Mouse (Mus musculus) brain, embryonic 14.5 days (tissue): ENCODE data around the gene Rufy3. TPM values are rescaled to one million over a fixed set of nuclear protein-coding genes. Genes with fewer than 3 reads are reported as not detected.
A peak's percentile ranks its signal among the peaks of the same experiment; 100 is the strongest.

Experiments
- DNase-seq: peaks from one replicate; pipeline ENCODE4 v3.0.0-alpha.2; 2011; ENCODE audit warnings: low read depth
- CTCF ChIP-seq: fragments of 200-500 bp; IDR thresholded peaks from 2 replicates; pipeline ENCODE4 v1.5.1; 2012; ENCODE audit warnings: inconsistent platforms, mild to moderate bottlenecking, moderate library complexity, borderline replicate concordance; ENCODE audit not compliant: insufficient read depth, insufficient read length; ENCODE audit errors: extremely low read depth
- POLR2A ChIP-seq: fragments of 200-500 bp; IDR thresholded peaks from 2 replicates; pipeline ENCODE4 v1.6.1; 2012; ENCODE audit warnings: mild to moderate bottlenecking, inconsistent platforms, borderline replicate concordance; ENCODE audit not compliant: poor library complexity, insufficient read depth, insufficient read length, severe bottlenecking; ENCODE audit errors: extremely low read depth
- polyA plus RNA-seq: library from polyadenylated mRNA; depleted of rRNA; stranded (reverse); fragments of >200 nt; gene quantifications from 2 replicates; pipeline ENCODE4 v1.2.3, GENCODE M21; 2012

The Rufy3 gene
- polyA plus RNA-seq, 1 experiment = 180 TPM

GRCm38 (mm10) chr5:88581343-88581742, 16.5 kb downstream of the Rufy3 start:
- no peak for TF ChIP-seq POLR2A
- no peak for TF ChIP-seq CTCF
- DNase-seq = no peak

- peak; percentile 99 for DNase-seq
- TF ChIP-seq POLR2A (peak; percentile 62; the same call in 1 of the 2 replicates), CTCF (no peak)
These were observed 18.6 kb downstream of the Rufy3 start for GRCm38 (mm10) chr5:88583271-88584031.

GRCm38 (mm10) chr5:88584061-88584460, 19.2 kb downstream of the Rufy3 start:
- peak; percentile 79 for DNase-seq
- TF ChIP-seq CTCF (no peak), POLR2A (no peak)

- TF ChIP-seq CTCF = no peak
- TF ChIP-seq POLR2A = no peak
- no peak for DNase-seq
These were observed 21.8 kb downstream of the Rufy3 start for GRCm38 (mm10) chr5:88586407-88587174.

GRCm38 (mm10) chr5:88587211-88587934, 22.5 kb downstream of the Rufy3 start:
- TF ChIP-seq POLR2A (no peak), CTCF (no peak)

GRCm38 (mm10) chr5:88588481-88588880, 23.6 kb downstream of the Rufy3 start:
- no peak for DNase-seq
- TF ChIP-seq POLR2A = no peak
- TF ChIP-seq CTCF = no peak

More at GRCm38 (mm10) chr5:88587211-88587934, 22.5 kb downstream of the Rufy3 start:
- DNase-seq = peak; percentile 80

GRCm38 (mm10) chr5:88593421-88594172, 28.8 kb downstream of the Rufy3 start:
- no peak for TF ChIP-seq CTCF
- no peak for DNase-seq

- DNase-seq = no peak
- TF ChIP-seq POLR2A = no peak
- no peak for TF ChIP-seq CTCF
These were observed 29.3 kb downstream of the Rufy3 start for GRCm38 (mm10) chr5:88594173-88594569.

- DNase-seq = no peak
- TF ChIP-seq CTCF (no peak), POLR2A (no peak)
These were observed 31.0 kb downstream of the Rufy3 start for GRCm38 (mm10) chr5:88595537-88596455.

- TF ChIP-seq POLR2A = no peak
- TF ChIP-seq CTCF = no peak
- DNase-seq = no peak
These were observed 34.1 kb downstream of the Rufy3 start for GRCm38 (mm10) chr5:88598961-88599360.
